Mouse (Mus musculus) heart, postnatal 36 days (tissue): ENCODE measurements around the gene Slc12a1. TPM values are rescaled to one million over a fixed set of nuclear protein-coding genes. Genes with fewer than 3 reads are reported as not detected.

Experiments used
- DNase-seq, 2 experiments: peaks; one replicate each; pipeline ENCODE4 v3.0.0; 2021 to 2022
- intact Hi-C: fragments of 180-260 bp; cut with DNase I; formaldehyde crosslinking; loops from one replicate; pipeline ENCODE4 v1.15.1; 2025
- total RNA-seq, 2 experiments: library from RNA; stranded (reverse); gene quantifications; 2 replicates each; pipeline ENCODE4 v1.2.3; 2021

Slc12a1 gene
- total RNA-seq, 2 experiments from 2014 or later, result not detected

- no peak for DNase-seq
- intact Hi-C loops, result no loop called here
Measured at GRCm38 (mm10) chr2:125192905-125193304, 40.6 kb downstream of the Slc12a1 start.

DNA sequence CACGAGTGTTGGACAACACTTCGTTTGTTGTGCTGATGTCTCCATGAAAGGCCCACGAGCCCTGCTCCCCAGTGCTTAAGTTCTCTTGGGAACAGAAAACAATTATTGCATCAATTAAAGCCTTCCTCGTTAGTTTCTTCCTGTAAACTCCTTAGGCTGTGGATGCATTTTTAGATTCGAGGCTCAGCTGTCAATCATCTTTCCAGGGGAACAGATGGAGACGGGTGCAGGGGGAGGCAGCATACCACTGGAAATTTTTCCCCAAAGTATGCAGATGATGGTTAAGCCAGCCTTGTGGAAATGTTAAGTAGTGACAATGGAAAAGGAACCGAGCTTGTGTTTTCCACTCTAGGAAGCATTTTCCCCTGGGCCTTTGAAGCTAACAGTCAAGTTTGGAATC, 44.5 kb downstream of the Slc12a1 start:
- DNase-seq, result no peak
- intact Hi-C loops, result no loop called here

DNA sequence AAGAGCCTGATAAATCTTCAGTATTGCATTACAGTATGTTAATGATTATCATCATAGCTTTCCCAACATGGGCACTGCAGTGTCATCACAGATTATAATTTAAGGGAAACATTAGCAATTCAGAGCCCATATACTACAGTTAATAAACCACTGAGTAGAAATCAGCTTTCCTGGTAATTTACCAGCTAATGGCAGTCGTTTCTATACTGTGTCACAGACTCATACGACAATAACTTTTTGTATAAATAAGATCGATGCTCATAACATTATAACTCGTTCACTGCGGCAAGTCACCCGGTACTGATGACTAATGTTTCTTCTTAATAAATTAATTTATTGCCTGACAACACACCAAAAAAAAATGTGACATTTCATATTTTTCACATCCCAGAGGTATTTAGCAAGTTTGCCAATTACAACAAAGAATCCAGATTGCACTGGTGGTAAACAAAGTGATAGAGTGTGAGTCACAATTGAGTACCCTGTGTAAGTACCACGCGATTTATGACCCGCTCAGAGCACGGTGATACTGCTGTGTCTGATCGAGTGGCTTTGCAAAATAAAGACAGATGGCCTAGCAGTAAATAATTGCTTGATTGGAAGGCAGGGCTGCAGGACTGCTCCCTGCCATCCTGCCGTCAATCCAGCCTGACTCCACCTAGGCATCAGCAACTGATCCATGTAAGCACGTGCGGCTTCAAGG, 56.7 kb downstream of the Slc12a1 start:
- no peak for DNase-seq
- intact Hi-C loops, result no loop called here

- intact Hi-C loops, result no loop called here
Measured at GRCm38 (mm10) chr2:125211831-125212510, 59.7 kb downstream of the Slc12a1 start.

GRCm38 (mm10) chr2:125214592-125214991, 62.3 kb downstream of the Slc12a1 start:
- DNase-seq, result peak; percentile 72 to 78

More at GRCm38 (mm10) chr2:125211831-125212510, 59.7 kb downstream of the Slc12a1 start:
- no peak for DNase-seq

GRCm38 (mm10) chr2:125217286-125217685, 65.0 kb downstream of the Slc12a1 start:
- no peak for DNase-seq
- intact Hi-C loops, result loop anchor here (5.0 kb wide), 1 partner anchor 1905 kb away; no protein-coding TSS in a partner anchor

More at GRCm38 (mm10) chr2:125214592-125214991, 62.3 kb downstream of the Slc12a1 start:
- intact Hi-C loops, result no loop called here

DNA sequence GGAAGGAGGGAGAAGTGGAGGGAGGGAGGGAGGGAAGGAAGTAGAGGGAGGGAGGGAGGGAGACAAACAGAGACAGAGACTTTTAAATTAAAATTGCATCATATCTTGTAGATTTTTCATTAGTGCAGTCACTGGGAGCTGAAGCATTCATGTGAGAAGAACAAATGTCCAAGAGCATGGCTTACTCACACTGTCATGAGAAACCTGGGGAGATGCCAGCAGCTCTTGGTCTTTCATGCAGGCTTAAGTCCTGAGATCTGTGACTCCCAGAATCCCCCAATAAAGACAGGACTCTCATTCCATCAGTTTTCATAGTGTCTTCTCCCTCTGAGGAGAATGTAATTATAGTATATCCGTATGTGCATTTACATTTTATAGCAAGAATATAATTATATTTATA, 66.3 kb downstream of the Slc12a1 start:
- intact Hi-C loops, result loop anchor here (5.0 kb wide), 1 partner anchor 1906 kb away; no protein-coding TSS in a partner anchor
- DNase-seq, result no peak

DNA sequence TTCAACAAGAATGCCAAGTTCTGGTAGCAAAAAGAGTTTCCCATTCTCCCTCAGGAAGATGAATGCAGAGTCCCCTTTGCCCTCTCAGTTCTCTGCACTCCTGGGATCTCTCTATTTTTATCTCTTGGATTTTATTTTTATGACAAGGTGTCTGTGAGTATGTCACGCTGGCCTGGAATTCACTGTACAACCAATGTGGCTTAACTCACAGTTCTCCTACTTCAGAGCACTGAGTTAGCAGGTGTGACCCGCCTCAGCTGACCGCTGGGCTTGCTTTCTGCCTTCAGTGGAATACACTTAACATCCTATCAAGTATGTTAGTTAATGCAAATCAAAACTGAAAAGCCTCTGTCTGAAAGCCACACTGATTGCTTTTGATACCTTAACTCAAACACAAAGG, 67.0 kb downstream of the Slc12a1 start:
- intact Hi-C loops, result loop anchor here (5.0 kb wide), 1 partner anchor 1907 kb away; no protein-coding TSS in a partner anchor
- DNase-seq, result no peak

DNA sequence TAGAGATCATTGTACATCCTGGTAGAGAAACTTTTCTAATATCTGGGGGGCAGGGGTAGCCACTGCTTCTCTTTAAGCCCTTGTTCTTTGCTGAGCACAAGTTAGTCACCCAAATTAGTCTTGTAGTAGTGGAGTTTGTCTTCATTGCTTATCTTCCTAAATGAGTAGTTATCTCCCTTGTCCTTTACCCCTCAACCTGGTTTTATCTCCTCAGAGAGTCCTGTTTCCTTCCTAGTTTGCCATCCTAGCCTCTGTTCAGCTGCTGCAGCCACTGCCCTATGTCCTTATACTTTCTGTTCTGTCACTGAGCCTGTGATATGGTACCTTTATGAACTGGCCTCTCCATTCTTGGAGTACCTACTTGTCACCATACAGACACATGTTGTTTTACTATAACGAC, 69.4 kb downstream of the Slc12a1 start:
- DNase-seq, result no peak
- intact Hi-C loops, result no loop called here

- intact Hi-C loops, result no loop called here
- DNase-seq, result no peak
Measured at GRCm38 (mm10) chr2:125228472-125229409, 76.4 kb downstream of the Slc12a1 start.

DNA sequence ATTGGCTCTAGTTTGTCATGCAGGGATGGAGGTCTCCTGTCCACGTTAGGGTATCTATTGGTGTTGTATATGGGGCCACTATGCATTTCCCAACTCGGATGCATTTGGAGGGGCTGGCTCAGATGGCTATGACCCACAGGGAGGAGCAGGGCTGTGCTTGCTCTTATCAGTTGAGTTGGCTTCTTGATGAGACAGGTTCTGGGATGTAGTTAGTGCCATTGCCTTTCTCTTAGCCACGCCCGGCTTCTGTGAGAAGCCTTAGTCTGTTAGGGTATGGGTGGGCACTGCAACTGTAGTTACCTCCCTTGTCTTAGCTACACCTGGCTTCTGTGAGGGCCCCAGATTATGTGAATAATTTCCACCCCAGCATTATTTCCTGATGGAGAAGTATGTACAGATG, 79.9 kb downstream of the Slc12a1 start:
- no peak for DNase-seq
- intact Hi-C loops, result no loop called here

DNA sequence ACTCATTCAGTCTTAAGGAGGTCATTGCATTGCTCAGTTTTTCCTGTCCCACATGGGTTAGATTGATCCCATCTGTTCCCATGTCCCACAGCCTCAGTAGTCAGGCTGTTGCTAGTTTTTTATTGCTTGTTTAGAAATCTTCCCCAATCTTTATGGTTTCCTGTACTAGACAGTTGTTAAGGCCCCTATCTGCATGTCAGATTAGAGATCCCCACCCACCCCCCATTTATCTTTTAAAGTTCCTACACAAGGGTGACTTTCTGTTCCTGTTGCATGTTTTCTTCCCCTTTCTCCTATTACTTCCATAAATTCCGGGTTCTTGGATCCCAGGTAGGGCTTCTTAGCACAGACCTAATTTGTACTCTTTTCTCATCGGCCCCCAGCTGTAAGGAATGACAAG, 81.2 kb downstream of the Slc12a1 start:
- no peak for DNase-seq
- intact Hi-C loops, result no loop called here

GRCm38 (mm10) chr2:125234049-125234448, 81.7 kb downstream of the Slc12a1 start:
- DNase-seq, result no peak
- intact Hi-C loops, result no loop called here

DNA sequence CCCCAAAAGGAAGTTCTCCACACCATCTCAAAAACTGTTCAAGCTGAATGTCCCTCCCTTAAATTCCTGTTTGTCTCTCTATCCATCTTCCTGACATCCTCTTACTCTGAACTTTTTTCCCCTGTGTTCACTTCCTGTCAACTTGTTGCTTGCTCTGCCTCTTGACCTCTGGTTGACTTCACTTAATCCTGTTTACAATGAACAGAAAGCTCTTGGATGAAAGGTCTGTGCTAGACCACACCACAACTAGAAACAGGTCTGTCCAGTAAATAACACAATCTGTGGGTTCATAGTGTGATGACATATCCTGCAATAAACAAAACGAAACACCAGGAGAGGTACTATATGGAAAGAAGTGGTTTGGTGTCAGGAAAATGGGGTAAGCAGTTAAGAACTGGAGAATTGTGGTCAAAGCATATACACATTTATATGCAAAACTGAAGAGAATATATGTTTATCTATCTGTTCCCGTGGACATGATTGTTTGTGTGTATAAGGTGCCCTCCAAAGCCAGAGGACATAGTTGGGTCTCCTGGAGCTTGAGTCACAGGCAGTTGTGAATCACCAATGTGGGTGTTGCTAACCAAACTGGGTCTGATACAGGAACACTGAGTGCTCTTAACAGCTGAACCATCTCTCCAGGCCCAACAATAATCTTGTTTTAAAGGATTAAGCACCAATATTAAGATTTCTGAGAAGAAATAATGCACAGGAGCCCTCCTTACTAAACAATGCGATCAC, 93.4 kb downstream of the Slc12a1 start:
- intact Hi-C loops, result loop anchor here (5.0 kb wide), 1 partner anchor 123 kb away; the partner anchor contains the start of gene Myef2
- DNase-seq, result no peak

GRCm38 (mm10) chr2:125246669-125247068, 94.4 kb downstream of the Slc12a1 start:
- intact Hi-C loops, result loop anchor here (5.0 kb wide), 1 partner anchor 124 kb away; the partner anchor contains the start of gene Myef2
- DNase-seq, result no peak

- intact Hi-C loops, result loop anchor here (5.0 kb wide), 1 partner anchor 125 kb away; the partner anchor contains the start of gene Myef2
- DNase-seq, result peak; percentile 86 to 89
Measured at GRCm38 (mm10) chr2:125247108-125247961, 95.0 kb downstream of the Slc12a1 start, which contains the start of gene Dut. Gene Dut, plus strand, starts transcription at chr2:125247190.

DNA sequence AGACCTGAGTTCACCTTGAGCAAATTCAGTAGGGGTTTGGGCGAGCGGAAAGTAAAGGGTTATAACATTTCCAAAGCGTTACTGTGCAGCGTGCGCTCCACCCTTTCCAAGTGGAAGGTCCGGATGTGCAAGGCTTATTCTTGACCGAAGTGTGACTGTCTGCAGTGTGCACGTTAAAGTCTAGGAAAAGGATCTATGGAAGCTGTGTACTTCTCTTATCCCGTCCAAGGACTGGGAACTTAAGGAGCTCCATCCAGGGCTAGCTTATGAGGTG, 95.6 kb downstream of the Slc12a1 start:
- DNase-seq, result no peak
- intact Hi-C loops, result loop anchor here (5.0 kb wide), 1 partner anchor 126 kb away; the partner anchor contains the start of gene Myef2

DNA sequence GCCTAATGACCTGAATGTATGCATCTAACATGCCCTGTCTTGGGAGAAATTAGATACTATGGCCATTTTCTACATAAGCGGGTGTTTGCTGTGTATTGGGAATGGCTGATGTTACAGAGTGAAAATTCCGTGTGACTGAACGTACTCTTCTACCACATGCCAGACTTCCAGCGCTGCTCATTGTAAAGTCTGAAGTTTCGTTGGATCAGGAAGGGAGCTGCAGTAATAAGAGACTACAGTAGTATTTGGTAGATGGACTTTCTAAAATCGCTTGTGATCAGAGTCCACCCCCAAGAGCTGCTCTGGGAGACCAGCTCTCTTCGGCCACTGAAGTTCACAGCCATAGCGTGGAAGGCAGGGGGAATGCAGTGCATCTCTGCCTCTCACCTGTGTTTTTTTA, 96.0 kb downstream of the Slc12a1 start:
- no peak for DNase-seq
- intact Hi-C loops, result loop anchor here (5.0 kb wide), 1 partner anchor 126 kb away; the partner anchor contains the start of gene Myef2

GRCm38 (mm10) chr2:125249339-125249738, 97.0 kb downstream of the Slc12a1 start:
- intact Hi-C loops, result loop anchor here (5.0 kb wide), 1 partner anchor 127 kb away; the partner anchor contains the start of gene Myef2

More at GRCm38 (mm10) chr2:125249339-125249738, 97.0 kb downstream of the Slc12a1 start:
- no peak for DNase-seq
